Mouse (Mus musculus) limb, embryonic 10.5 days (tissue): ENCODE results near the gene Tmprss7. TPM values are rescaled to one million over a fixed set of nuclear protein-coding genes. Genes with fewer than 3 reads are reported as not detected.

Experiments used
- polyA plus RNA-seq: library from polyadenylated mRNA; unstranded; fragments of >200 nt; fragmentation: Nextera tagmentation; extraction: Ambion mirVana; gene quantifications from 2 replicates; pipeline ENCODE4 v1.2.1, GENCODE M21; 2016

Tmprss7 gene
- polyA plus RNA-seq, 1 experiment from 2014 or later: 0.18 TPM

Other genes with a start within 250 kb of the Tmprss7 start
- not detected in 2 replicates for gene Gm609, start 200.7 kb downstream of the Tmprss7 start, polyA plus RNA-seq
- not detected in 2 replicates for gene Gm17783, start 161.6 kb downstream of the Tmprss7 start, polyA plus RNA-seq
- not detected in 2 replicates for gene Slc9c1, start 158.3 kb downstream of the Tmprss7 start, polyA plus RNA-seq
- not detected in 2 replicates for gene Gcsam, start 83.3 kb downstream of the Tmprss7 start, polyA plus RNA-seq
- 0.11 TPM in 1 of 2 replicates, not detected in the other for gene BC016579, start 39.6 kb downstream of the Tmprss7 start, polyA plus RNA-seq
- 23.5 and 28.5 TPM in 2 replicates for gene Tagln3, start 30.9 kb upstream of the Tmprss7 start, polyA plus RNA-seq
- gene Abhd10, start 49.3 kb upstream of the Tmprss7 start, polyA plus RNA-seq: 38.8 and 43.0 TPM in 2 replicates